Mouse (Mus musculus) ES-E14 (cell line): ENCODE results near the gene Slc35f5. TPM values are rescaled to one million over a fixed set of nuclear protein-coding genes. Genes with fewer than 3 reads are reported as not detected.
A peak's percentile ranks its signal among the peaks of the same experiment; 100 is the strongest.
"Not testable (repeated sequence)": the region's sequence is repeated elsewhere in the genome, so short reads cannot be mapped to it uniquely, and the experiment has no call there.

ENCODE experiments used
- DNase-seq: peaks from one replicate; pipeline ENCODE4 v3.0.0-alpha.2; 2013; ENCODE audit warnings: low read depth, low spot score
- H3K27ac ChIP-seq: 2 replicates; pipeline ENCODE4 v1.5.1; 2012; ENCODE audit warnings: low read depth, mild to moderate bottlenecking, low read length, moderate library complexity, mixed read lengths; ENCODE audit not compliant: poor library complexity, insufficient read depth, severe bottlenecking
- H3K36me3 ChIP-seq: 2 replicates; pipeline ENCODE4 v1.6.1; 2012; ENCODE audit warnings: mild to moderate bottlenecking, low read length, moderate library complexity, mixed read lengths; ENCODE audit not compliant: control insufficient read depth, poor library complexity, insufficient read depth, severe bottlenecking
- H3K4me1 ChIP-seq, 2 experiments: fragments of 150-350 bp in 1 of 2; sonication (generic) in 1 of 2; 2 replicates each; pipeline ENCODE4 v1.6.1; 2012; ENCODE audit warnings: low read length in 2 of 2, mild to moderate bottlenecking in 1 of 2, mixed read lengths in 1 of 2; ENCODE audit not compliant: control insufficient read depth in 2 of 2, insufficient read depth in 2 of 2, poor library complexity in 1 of 2
- H3K4me3 ChIP-seq, 2 experiments: fragments of 150-350 bp in 1 of 2; sonication (generic) in 1 of 2; 2 replicates each; pipeline ENCODE4 v1.5.1; 2012; ENCODE audit warnings: low read length in 2 of 2, low read depth in 1 of 2, mild to moderate bottlenecking in 1 of 2, mixed read lengths in 1 of 2; ENCODE audit not compliant: insufficient read depth in 1 of 2, poor library complexity in 1 of 2, severe bottlenecking in 1 of 2
- H3K9ac ChIP-seq: 2 replicates; pipeline ENCODE4 v1.6.1; 2012; ENCODE audit warnings: low read depth, mild to moderate bottlenecking, low read length, mixed read lengths; ENCODE audit not compliant: poor library complexity, insufficient read depth, severe bottlenecking
- H3K9me3 ChIP-seq: fragments of 150-350 bp; sonication (generic); 2 replicates; pipeline ENCODE4 v1.6.1; 2012; ENCODE audit warnings: low read depth, mild to moderate bottlenecking, low read length; ENCODE audit not compliant: control insufficient read depth, insufficient read depth
- CHD2 ChIP-seq: IDR thresholded peaks from 2 replicates; pipeline ENCODE4 v1.6.1; 2014; ENCODE audit warnings: mild to moderate bottlenecking, low read depth, low read length, inconsistent platforms
- HCFC1 ChIP-seq: IDR thresholded peaks from 2 replicates; pipeline ENCODE4 v1.6.1; 2012; ENCODE audit warnings: low read length, inconsistent platforms, borderline replicate concordance; ENCODE audit not compliant: insufficient read depth
- MAFK ChIP-seq: IDR thresholded peaks from 2 replicates; pipeline ENCODE4 v1.6.1; 2014; ENCODE audit warnings: mild to moderate bottlenecking, low read depth, low read length, inconsistent platforms; ENCODE audit not compliant: insufficient read depth
- ZC3H11A ChIP-seq: IDR thresholded peaks from 2 replicates; pipeline ENCODE4 v1.6.1; 2012; ENCODE audit warnings: low read depth, mild to moderate bottlenecking, inconsistent platforms, low read length, borderline replicate concordance
- ZNF384 ChIP-seq: IDR thresholded peaks from 2 replicates; pipeline ENCODE4 v1.6.1; 2012; ENCODE audit warnings: low read depth, low read length, inconsistent platforms
- in situ Hi-C, 2 experiments: fragments of 600-800 bp; cut with MboI; formaldehyde crosslinking; loops; one replicate each; pipeline ENCODE4 v1.15.1; 2025; ENCODE audit warnings: low sequenced_read_pairs in 2 of 2, inconsistent platforms in 1 of 2; ENCODE audit not compliant: unreplicated experiment in 2 of 2
- total RNA-seq: library from RNA; depleted of rRNA; stranded (reverse); fragments of 300-350 nt; gene quantifications from 2 replicates; pipeline ENCODE4 v1.2.3, GENCODE M21; 2012

The Slc35f5 gene
- total RNA-seq, 1 experiment = 22.2 TPM

DNA sequence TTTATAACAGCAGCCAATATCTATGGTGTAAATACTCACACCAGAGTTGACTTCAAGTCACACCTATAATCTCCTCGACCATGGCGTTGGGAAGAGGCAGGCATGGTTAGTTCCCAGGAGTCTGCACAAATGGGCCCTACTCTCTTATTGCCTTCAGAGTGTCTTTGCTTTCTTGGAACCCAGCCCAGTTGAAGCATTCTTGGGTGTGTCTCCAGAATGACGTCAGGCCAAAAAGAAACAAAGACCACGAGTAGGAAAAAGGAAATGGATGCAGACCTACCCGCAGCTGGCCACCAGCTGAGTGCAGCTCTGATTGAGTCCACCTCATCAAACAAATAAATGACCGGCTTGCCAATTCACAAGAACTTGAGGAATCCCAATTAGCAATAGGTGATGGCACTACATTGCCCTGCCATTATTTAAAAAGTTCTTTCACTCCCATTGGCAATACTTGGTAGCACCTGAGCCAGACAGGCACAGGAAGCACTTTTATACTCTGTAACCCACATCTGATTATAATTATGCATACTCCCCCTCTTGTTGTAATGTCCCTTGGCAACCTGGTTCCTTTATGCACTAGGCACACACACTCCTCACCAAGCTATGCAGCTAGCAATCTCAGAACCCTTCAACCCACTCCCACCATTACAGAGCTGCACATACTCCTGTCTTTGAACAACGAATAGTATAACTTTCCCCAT lies 34.3 kb upstream of the Slc35f5 start:
- DNase-seq = peak; percentile 51
- peaks cover 7 to 15% of the 10 kb centered on the region in 2 experiments for H3K4me1 ChIP-seq
- H3K9me3 ChIP-seq = no peaks in the 10 kb centered on the region
- H3K4me3 ChIP-seq = no peak overlapping the region
- in situ Hi-C loops = no loop called here
- H3K36me3 ChIP-seq = no peaks in the 10 kb centered on the region
- H3K9ac ChIP-seq = no peak overlapping the region
- H3K27ac ChIP-seq = no peak overlapping the region; the same call in 1 of the 2 replicates
- TF ChIP-seq ZC3H11A = no peak
- no peak for TF ChIP-seq CHD2
- no peak for TF ChIP-seq MAFK
- TF ChIP-seq HCFC1 = no peak

DNA sequence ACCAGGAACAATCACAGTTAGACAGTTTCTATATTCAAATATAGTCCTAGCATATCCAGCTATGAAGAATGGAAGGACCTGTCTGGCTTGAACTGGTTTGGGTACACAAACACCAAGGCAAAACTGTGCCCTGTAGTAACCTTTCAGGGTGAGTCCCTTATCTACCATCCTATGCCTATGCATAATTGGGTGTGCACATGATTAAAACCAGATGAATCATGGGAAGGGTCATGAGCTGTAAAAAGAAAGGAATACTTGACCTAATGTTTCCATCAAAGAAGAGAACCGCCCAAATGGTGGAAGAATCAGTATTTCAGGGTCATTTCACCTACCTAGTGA lies 33.8 kb upstream of the Slc35f5 start:
- no peak for DNase-seq
- peaks cover 7 to 17% of the 10 kb centered on the region in 2 experiments for H3K4me1 ChIP-seq
- no peak for TF ChIP-seq CHD2
- TF ChIP-seq HCFC1 = no peak
- TF ChIP-seq ZC3H11A = no peak
- TF ChIP-seq ZNF384 = no peak
- TF ChIP-seq MAFK = no peak
- no peaks in the 10 kb centered on the region for H3K36me3 ChIP-seq
- no peak overlapping the region for H3K9ac ChIP-seq
- no peaks in the 10 kb centered on the region for H3K9me3 ChIP-seq
- H3K4me3 ChIP-seq = no peak overlapping the region
- in situ Hi-C loops = no loop called here
- no peak overlapping the region for H3K27ac ChIP-seq

DNA sequence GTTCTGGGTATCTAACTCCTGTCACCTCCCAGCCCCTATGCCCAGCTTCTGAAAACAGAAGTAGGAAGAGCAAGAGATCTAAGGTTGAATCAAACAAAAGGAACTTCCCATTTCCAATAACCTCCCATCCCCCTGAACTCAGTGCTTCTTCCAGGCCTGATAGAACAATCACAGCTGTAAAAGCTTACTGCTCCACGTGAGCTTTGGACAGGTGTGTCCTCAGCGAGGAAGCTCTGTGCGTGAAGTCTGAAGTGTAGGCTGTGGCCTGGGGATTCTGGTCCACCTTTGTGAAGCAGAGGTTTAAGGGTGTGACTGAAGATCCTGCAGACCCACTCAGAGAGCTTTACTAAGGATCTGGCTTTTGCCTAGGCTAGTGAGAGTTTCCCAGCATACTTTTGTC lies 33.0 kb upstream of the Slc35f5 start:
- no peak for DNase-seq
- H3K4me3 ChIP-seq = no peak overlapping the region
- no peaks in the 10 kb centered on the region for H3K36me3 ChIP-seq
- no peak overlapping the region for H3K9ac ChIP-seq
- TF ChIP-seq HCFC1 (no peak), ZC3H11A (no peak), ZNF384 (no peak), CHD2 (no peak), MAFK (no peak)
- peaks cover 13 to 20% of the 10 kb centered on the region in 2 experiments for H3K4me1 ChIP-seq
- H3K27ac ChIP-seq = no peak overlapping the region
- in situ Hi-C loops = no loop called here
- no peaks in the 10 kb centered on the region for H3K9me3 ChIP-seq

DNA sequence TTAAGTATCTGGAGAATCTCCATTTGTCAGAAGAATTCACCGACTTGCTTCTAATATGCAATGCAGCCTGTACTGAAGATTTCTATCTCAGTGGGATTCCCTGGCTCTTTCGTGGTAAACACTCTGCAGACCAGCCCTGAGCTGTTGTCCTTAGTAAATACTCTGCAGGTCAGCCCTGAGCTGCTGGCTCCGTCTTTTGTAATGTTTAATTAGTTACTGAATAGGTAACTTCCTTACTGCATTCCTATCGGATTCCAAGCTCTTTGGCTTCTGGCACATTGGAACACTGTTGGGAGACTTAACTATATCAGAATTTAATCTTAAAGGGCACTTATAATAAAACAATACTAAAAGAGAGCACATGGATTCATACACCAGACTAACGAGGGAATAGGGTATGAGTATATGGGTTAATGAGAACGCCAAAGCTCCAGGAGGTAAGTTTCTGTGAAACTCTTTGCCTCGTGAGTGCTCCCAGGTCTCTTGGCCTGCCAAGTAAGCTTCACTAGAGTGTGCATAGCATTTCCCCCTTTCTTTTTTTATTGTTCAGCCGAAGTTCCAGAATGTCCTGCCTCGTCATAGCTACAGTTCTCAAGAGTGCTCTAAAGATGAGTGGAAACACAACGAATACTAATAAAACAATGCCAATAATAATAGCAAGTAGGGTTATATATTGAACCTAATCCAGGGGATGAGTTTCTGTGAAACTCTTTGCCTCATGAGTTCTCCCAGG lies 27.0 kb upstream of the Slc35f5 start:
- H3K4me1 ChIP-seq = peaks cover 14 to 16% of the 10 kb centered on the region in 2 experiments
- H3K9me3 ChIP-seq, H3K9ac ChIP-seq, H3K36me3 ChIP-seq, H3K4me3 ChIP-seq, in situ Hi-C loops: not testable (repeated sequence)
- 0 out of 2 replicates have a peak, but pooled peaks have one; percentile 47 for TF ChIP-seq CHD2
- peak overlapping the region; percentile 81; the same call in 1 of the 2 replicates for H3K27ac ChIP-seq
- DNase-seq = peak; percentile 41
